Mouse (Mus musculus): Measurements from ENCODE around the gene Csmd2. TPM values are rescaled to one million over a fixed set of nuclear protein-coding genes. Genes with fewer than 3 reads are reported as not detected.

The Csmd2 gene
- polyA plus RNA-seq, 1 experiment: 0.17 TPM

GRCm38 (mm10) chr4:128134348-128134994 lies 146.8 kb downstream of the Csmd2 start:
- H3K4me3 ChIP-seq (ENCODE audit: insufficient read depth, low read length): no peak overlapping the region
- no peak for TF ChIP-seq POLR2A (IDR thresholded peaks at IDR 0.05; ENCODE audit: borderline replicate concordance, low read depth, low read length)
- no peak for TF ChIP-seq CTCF (IDR thresholded peaks at IDR 0.05; ENCODE audit: low read depth, low read length)
- H3K27ac ChIP-seq (ENCODE audit: insufficient read depth, low read depth, low read length): no peak overlapping the region
- H3K4me1 ChIP-seq (ENCODE audit: control insufficient read depth, insufficient read depth, low read length): no peaks in the 10 kb centered on the region

GRCm38 (mm10) chr4:128135014-128135622 lies 147.5 kb downstream of the Csmd2 start:
- H3K4me1 ChIP-seq (ENCODE audit: control insufficient read depth, insufficient read depth, low read length): no peaks in the 10 kb centered on the region
- TF ChIP-seq POLR2A (IDR thresholded peaks at IDR 0.05; ENCODE audit: borderline replicate concordance, low read depth, low read length) (no peak), CTCF (IDR thresholded peaks at IDR 0.05; ENCODE audit: low read depth, low read length) (no peak)
- H3K4me3 ChIP-seq (ENCODE audit: insufficient read depth, low read length): no peak overlapping the region
- no peak overlapping the region for H3K27ac ChIP-seq (ENCODE audit: insufficient read depth, low read depth, low read length)

DNA sequence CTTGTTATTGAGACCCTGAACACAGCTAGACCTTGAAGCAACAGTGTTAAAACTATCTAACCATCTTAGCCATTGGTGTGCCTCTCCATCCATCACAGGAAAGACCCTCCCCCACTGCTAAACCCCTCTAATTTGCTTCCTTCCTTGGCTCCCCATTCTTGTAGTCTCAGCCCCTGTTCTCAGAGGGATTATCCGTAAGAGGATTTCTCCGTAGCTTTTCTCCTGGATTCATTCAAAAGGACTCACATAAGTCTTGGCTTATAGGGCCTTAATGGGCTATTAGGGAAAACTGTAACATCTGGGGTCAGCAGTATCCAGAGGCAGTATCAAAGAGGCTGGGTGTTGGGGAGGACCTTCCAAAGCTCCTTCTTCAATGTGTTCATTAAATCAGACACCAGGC lies 152.3 kb downstream of the Csmd2 start:
- Histone ChIP-seq H3K27ac (ENCODE audit: insufficient read depth, low read depth, low read length) (no peak overlapping the region), H3K4me1 (ENCODE audit: control insufficient read depth, insufficient read depth, low read length) (no peaks in the 10 kb centered on the region), H3K4me3 (ENCODE audit: insufficient read depth, low read length) (no peak overlapping the region)
- TF ChIP-seq POLR2A (IDR thresholded peaks at IDR 0.05; ENCODE audit: borderline replicate concordance, low read depth, low read length): no peak
- no peak for TF ChIP-seq CTCF (IDR thresholded peaks at IDR 0.05; ENCODE audit: low read depth, low read length)

DNA sequence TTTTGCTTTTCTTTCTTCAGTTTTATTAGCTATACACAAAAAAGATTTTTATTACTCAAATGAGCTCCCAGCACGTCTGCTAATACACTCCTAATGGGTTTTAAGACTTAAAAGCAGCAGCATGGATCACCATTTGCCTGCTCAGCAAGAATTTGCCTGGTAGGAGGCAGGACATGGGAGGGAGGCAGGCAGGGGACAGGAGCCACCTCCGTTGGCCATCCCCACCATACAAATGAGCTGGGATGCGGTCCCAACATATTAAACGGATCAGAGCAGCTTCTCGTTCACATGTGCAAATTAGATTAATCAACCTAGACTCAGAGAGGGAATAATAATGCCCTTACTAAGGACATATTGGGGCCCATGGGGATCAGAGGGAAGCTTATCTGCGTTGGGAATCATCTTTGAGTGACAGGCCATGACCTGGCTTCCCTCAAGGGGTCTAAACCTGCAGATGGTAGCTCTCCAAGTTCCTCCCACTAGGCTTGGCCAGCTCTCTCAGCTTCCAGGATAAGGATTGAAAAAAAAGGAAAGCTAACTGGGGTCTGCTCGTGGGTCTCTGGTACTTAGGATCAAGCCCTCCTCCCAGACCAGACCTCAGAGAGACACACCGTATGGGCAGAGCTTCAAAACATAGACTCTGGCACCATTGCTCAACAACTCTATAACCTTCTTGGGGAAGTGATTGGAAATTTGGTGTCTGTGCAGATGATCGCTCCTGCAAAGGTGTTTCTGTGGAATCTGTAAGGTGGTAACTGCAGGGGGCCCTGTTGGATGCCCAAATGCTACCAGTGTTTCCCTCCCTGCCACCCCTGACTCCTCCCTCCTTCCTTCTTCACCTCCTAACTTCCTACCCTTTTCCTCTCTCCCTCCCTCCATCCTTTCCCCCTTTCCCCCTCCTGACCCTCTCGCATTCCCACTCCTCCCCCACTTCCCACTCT lies 153.8 kb downstream of the Csmd2 start:
- H3K4me1 ChIP-seq (ENCODE audit: control insufficient read depth, insufficient read depth, low read length): no peaks in the 10 kb centered on the region
- H3K4me3 ChIP-seq (ENCODE audit: insufficient read depth, low read length): no peak overlapping the region
- TF ChIP-seq CTCF (IDR thresholded peaks at IDR 0.05; ENCODE audit: low read depth, low read length) (no peak), POLR2A (IDR thresholded peaks at IDR 0.05; ENCODE audit: borderline replicate concordance, low read depth, low read length) (no peak)
- H3K27ac ChIP-seq (ENCODE audit: insufficient read depth, low read depth, low read length): no peak overlapping the region

DNA sequence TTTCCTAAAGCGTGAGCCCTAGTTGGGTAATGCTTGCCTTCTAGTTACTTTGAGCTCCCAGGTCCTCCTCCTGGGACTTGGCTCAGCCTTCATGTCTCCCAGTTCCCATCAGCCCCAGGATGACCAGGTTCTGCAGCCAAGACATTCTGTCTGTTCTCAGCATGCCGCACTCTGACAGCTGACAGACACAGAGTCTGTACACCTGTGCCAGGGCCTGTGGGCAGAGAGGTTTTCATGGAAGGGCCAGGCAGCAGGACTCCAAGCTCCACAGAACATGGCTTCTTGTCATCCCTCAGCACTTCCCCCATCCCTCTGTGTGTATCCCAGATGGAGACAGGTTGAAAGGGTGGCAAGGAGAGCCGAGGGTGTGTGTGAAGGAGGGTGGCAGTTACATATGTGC lies 154.6 kb downstream of the Csmd2 start:
- H3K4me1 ChIP-seq (ENCODE audit: control insufficient read depth, insufficient read depth, low read length): no peaks in the 10 kb centered on the region
- H3K4me3 ChIP-seq (ENCODE audit: insufficient read depth, low read length): no peak overlapping the region
- H3K27ac ChIP-seq (ENCODE audit: insufficient read depth, low read depth, low read length): no peak overlapping the region
- TF ChIP-seq CTCF (IDR thresholded peaks at IDR 0.05; ENCODE audit: low read depth, low read length) (no peak), POLR2A (IDR thresholded peaks at IDR 0.05; ENCODE audit: borderline replicate concordance, low read depth, low read length) (no peak)

- no peak overlapping the region for H3K4me3 ChIP-seq (ENCODE audit: insufficient read depth, low read length)
- TF ChIP-seq POLR2A (IDR thresholded peaks at IDR 0.05; ENCODE audit: borderline replicate concordance, low read depth, low read length): no peak
- no peak for TF ChIP-seq CTCF (IDR thresholded peaks at IDR 0.05; ENCODE audit: low read depth, low read length)
- no peak overlapping the region for H3K27ac ChIP-seq (ENCODE audit: insufficient read depth, low read depth, low read length)
- no peaks in the 10 kb centered on the region for H3K4me1 ChIP-seq (ENCODE audit: control insufficient read depth, insufficient read depth, low read length)
Measured at GRCm38 (mm10) chr4:128143147-128143546, 155.5 kb downstream of the Csmd2 start.

GRCm38 (mm10) chr4:128149524-128149923 lies 161.9 kb downstream of the Csmd2 start:
- Histone ChIP-seq H3K4me3 (ENCODE audit: insufficient read depth, low read length) (no peak overlapping the region), H3K27ac (ENCODE audit: insufficient read depth, low read depth, low read length) (no peak overlapping the region), H3K4me1 (ENCODE audit: control insufficient read depth, insufficient read depth, low read length) (no peaks in the 10 kb centered on the region)
- no peak for TF ChIP-seq POLR2A (IDR thresholded peaks at IDR 0.05; ENCODE audit: borderline replicate concordance, low read depth, low read length)
- no peak for TF ChIP-seq CTCF (IDR thresholded peaks at IDR 0.05; ENCODE audit: low read depth, low read length)

GRCm38 (mm10) chr4:128152066-128152465 lies 164.4 kb downstream of the Csmd2 start:
- TF ChIP-seq POLR2A (IDR thresholded peaks at IDR 0.05; ENCODE audit: borderline replicate concordance, low read depth, low read length): no peak
- TF ChIP-seq CTCF (IDR thresholded peaks at IDR 0.05; ENCODE audit: low read depth, low read length): no peak
- H3K4me1 ChIP-seq (ENCODE audit: control insufficient read depth, insufficient read depth, low read length): no peaks in the 10 kb centered on the region
- H3K27ac ChIP-seq (ENCODE audit: insufficient read depth, low read depth, low read length): no peak overlapping the region
- H3K4me3 ChIP-seq (ENCODE audit: insufficient read depth, low read length): no peak overlapping the region

DNA sequence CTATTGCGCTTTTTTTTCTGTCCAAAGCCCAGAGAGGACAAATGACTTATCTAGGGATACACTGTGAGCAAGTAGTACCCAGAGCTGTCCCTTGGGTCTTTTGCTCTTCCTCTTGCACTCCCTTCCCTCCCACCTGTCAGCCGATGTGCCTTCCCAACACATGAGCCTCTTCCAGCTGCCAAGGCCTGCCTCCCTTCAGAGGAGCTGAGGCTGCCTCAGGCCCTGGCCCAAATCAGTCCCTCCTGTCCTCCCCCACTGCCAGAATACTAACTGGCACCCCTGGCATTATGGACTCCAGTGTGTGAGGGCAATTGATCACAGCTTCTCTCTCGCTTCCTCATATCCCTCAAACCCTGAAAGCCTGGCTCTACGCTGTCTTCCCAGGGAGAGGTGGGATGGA lies 165.5 kb downstream of the Csmd2 start:
- TF ChIP-seq POLR2A (IDR thresholded peaks at IDR 0.05; ENCODE audit: borderline replicate concordance, low read depth, low read length) (no peak), CTCF (IDR thresholded peaks at IDR 0.05; ENCODE audit: low read depth, low read length) (no peak)
- Histone ChIP-seq H3K4me1 (ENCODE audit: control insufficient read depth, insufficient read depth, low read length) (no peaks in the 10 kb centered on the region), H3K27ac (ENCODE audit: insufficient read depth, low read depth, low read length) (no peak overlapping the region), H3K4me3 (ENCODE audit: insufficient read depth, low read length) (no peak overlapping the region)

- TF ChIP-seq POLR2A (IDR thresholded peaks at IDR 0.05; ENCODE audit: borderline replicate concordance, low read depth, low read length) (no peak), CTCF (IDR thresholded peaks at IDR 0.05; ENCODE audit: low read depth, low read length) (no peak)
- no peaks in the 10 kb centered on the region for H3K4me1 ChIP-seq (ENCODE audit: control insufficient read depth, insufficient read depth, low read length)
- H3K27ac ChIP-seq (ENCODE audit: insufficient read depth, low read depth, low read length): no peak overlapping the region
- no peak overlapping the region for H3K4me3 ChIP-seq (ENCODE audit: insufficient read depth, low read length)
Measured at GRCm38 (mm10) chr4:128155226-128155625, 167.6 kb downstream of the Csmd2 start.

All from bone marrow macrophage, adult 2 months (primary cell).